Mouse (Mus musculus): ENCODE data around the gene Fam169a. TPM values are rescaled to one million over a fixed set of nuclear protein-coding genes. Genes with fewer than 3 reads are reported as not detected.

Gene Fam169a
- total RNA-seq, 2 experiments from 2014 or later: 40.9 to 43.1 TPM

DNA sequence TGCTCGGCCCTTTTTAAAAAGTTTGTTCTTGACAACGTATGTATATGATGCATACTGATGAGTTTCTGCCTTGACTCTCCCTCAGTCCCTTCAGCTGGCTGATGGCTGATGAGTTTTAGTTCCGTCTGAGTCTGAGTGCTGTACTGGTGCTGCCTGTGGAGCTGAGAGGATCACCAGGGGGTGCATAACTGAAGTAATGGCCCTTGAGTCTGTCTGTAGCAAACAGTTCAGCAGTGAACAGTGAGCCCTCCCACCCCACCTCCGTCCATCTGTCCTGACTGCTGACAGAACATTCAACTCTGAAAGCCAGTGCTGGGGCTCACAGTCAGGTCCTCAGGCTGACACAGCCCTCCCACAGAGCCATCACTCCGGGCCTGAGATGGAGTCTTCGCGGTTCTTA, 111.9 kb downstream of the Fam169a start:
- DNase-seq (ENCODE audit: low spot score in 2 of 2): no peak

- no peak for DNase-seq (ENCODE audit: low spot score in 2 of 2)
These were observed 113.2 kb downstream of the Fam169a start for GRCm38 (mm10) chr13:97180113-97180828.

Other genes starting within 250 kb of the Fam169a start
- 1 to 10 TPM; 2.4 to 2.9 TPM for gene Gcnt4, start 142.6 kb upstream of the Fam169a start, total RNA-seq (2021)
- gene 1700029F12Rik, start 32.9 kb upstream of the Fam169a start, total RNA-seq (2021): not detected
- 1 to 10 TPM in 1 of 2 experiments, not detected in 1; 2.5 TPM for gene Gm6169, start 32.0 kb downstream of the Fam169a start, total RNA-seq (2021)
- gene Gfm2, start 70.7 kb downstream of the Fam169a start, total RNA-seq (2021): 10 to 100 TPM; 24.4 to 24.6 TPM
- gene Nsa2, start 70.7 kb downstream of the Fam169a start, total RNA-seq (2021): 10 to 100 TPM; 52.3 TPM
- 100 to 1,000 TPM; 121 to 138 TPM for gene Hexb, start 131.1 kb downstream of the Fam169a start, total RNA-seq (2021)
- gene Enc1, start 173.8 kb downstream of the Fam169a start, total RNA-seq (2021): 100 to 1,000 TPM; 757 to 762 TPM

All from layer of hippocampus, adult 18-20 months (tissue).